Mouse (Mus musculus): ENCODE measurements at regions not wholly inside any gene's neighbourhood (a gene's known extent, or its start where the extent isn't known, plus 50 kb on each side); places are given as distances from the start of the nearest gene placed in this dataset.

- DNase-seq, result no peak
Measured at GRCm38 (mm10) chr12:43843907-43844537, 366.1 kb downstream of the Dnajb9 start.

- DNase-seq, result no peak
Measured at GRCm38 (mm10) chr12:43831976-43832375, 378.1 kb downstream of the Dnajb9 start.

GRCm38 (mm10) chr12:43828641-43829040 is 381.5 kb downstream of the Dnajb9 start:
- no peak for DNase-seq

GRCm38 (mm10) chr12:43827901-43828300 is 382.2 kb downstream of the Dnajb9 start:
- DNase-seq, result no peak

GRCm38 (mm10) chr12:43827296-43827695 is 382.8 kb downstream of the Dnajb9 start:
- no peak for DNase-seq

GRCm38 (mm10) chr12:43813559-43813958 is 396.6 kb downstream of the Dnajb9 start:
- DNase-seq, result peak in 1 of 2 experiments; percentile 4

GRCm38 (mm10) chr12:43772766-43773165 is 437.4 kb downstream of the Dnajb9 start:
- DNase-seq, result no peak

GRCm38 (mm10) chr12:43762151-43762550 is 448.0 kb downstream of the Dnajb9 start:
- DNase-seq, result no peak

Data from kidney, adult 8-10 months (tissue).